Mouse (Mus musculus) MEL (cell line): Measurements from ENCODE around the gene Peg10.

Experiments used
- CTCF ChIP-seq, 3 experiments: IDR thresholded peaks in 2 of 3; conservative IDR thresholded peaks in 1 of 3; 2 replicates each; pipeline ENCODE4 v1.5.1; 2011 to 2012; ENCODE audit warnings: low read length in 3 of 3, low read depth in 2 of 3, mild to moderate bottlenecking in 2 of 3, improper control_type of control experiment in 1 of 3, inconsistent platforms in 1 of 3, mixed read lengths in 1 of 3, moderate library complexity in 1 of 3; ENCODE audit not compliant: control insufficient read depth in 1 of 3, insufficient read depth in 1 of 3, poor library complexity in 1 of 3, severe bottlenecking in 1 of 3
- GATA1 ChIP-seq: IDR thresholded peaks from 2 replicates; pipeline ENCODE4 v1.6.1; 2011; ENCODE audit warnings: low read depth, low read length, improper control_type of control experiment
- HCFC1 ChIP-seq: IDR thresholded peaks from 2 replicates; pipeline ENCODE4 v1.6.1; 2012; ENCODE audit warnings: low read depth, mild to moderate bottlenecking, inconsistent platforms, low read length, improper control_type of control experiment, moderate library complexity
- POLR2A ChIP-seq, 2 experiments: IDR thresholded peaks; 2 replicates each; pipeline ENCODE4 v1.6.1; 2011 to 2012; ENCODE audit warnings: low read length in 2 of 2, mild to moderate bottlenecking in 2 of 2, control low read depth in 1 of 2, improper control_type of control experiment in 1 of 2, low read depth in 1 of 2, moderate library complexity in 1 of 2; ENCODE audit not compliant: control insufficient read depth in 1 of 2, insufficient read depth in 1 of 2, poor library complexity in 1 of 2
- POLR2AphosphoS5 ChIP-seq: IDR thresholded peaks from 2 replicates; pipeline ENCODE4 v1.6.1; 2012; ENCODE audit warnings: low read depth, borderline replicate concordance, mild to moderate bottlenecking, inconsistent platforms, low read length, moderate library complexity, mixed read lengths
- UBTF ChIP-seq: IDR thresholded peaks from 2 replicates; pipeline ENCODE4 v1.6.1; 2012; ENCODE audit warnings: low read depth, mild to moderate bottlenecking, inconsistent platforms, low read length, improper control_type of control experiment, moderate library complexity, borderline replicate concordance; ENCODE audit not compliant: insufficient read depth
- ZC3H11A ChIP-seq: IDR thresholded peaks from 2 replicates; pipeline ENCODE4 v1.6.1; 2012; ENCODE audit warnings: low read depth, mild to moderate bottlenecking, inconsistent platforms, low read length, improper control_type of control experiment

- TF ChIP-seq UBTF = no peak
- TF ChIP-seq GATA1 = no peak
- TF ChIP-seq CTCF (IDR thresholded peaks at IDR 0.05 in 2 of 3, conservative IDR thresholded peaks at IDR 0.05 in 1 of 3; ENCODE audit: control insufficient read depth in 1 of 3, insufficient read depth in 1 of 3, low read depth in 2 of 3, low read length in 3 of 3, poor library complexity in 1 of 3, severe bottlenecking in 1 of 3) = no peak
- TF ChIP-seq ZC3H11A = no peak
- no peak for TF ChIP-seq POLR2A (IDR thresholded peaks at IDR 0.05; ENCODE audit: control insufficient read depth in 1 of 2, insufficient read depth in 1 of 2, low read depth in 1 of 2, low read length in 2 of 2, poor library complexity in 1 of 2)
- no peak for TF ChIP-seq HCFC1
- no peak for TF ChIP-seq POLR2AphosphoS5
These were observed 7.2 kb downstream of the Peg10 start for GRCm38 (mm10) chr6:4754286-4754685.
